Mouse (Mus musculus): ENCODE measurements around the gene Psd. TPM values are rescaled to one million over a fixed set of nuclear protein-coding genes. Genes with fewer than 3 reads are reported as not detected.
A peak's percentile ranks its signal among the peaks of the same experiment; 100 is the strongest.

The Psd gene
- polyA plus RNA-seq, 1 experiment = 292 TPM

GRCm38 (mm10) chr19:46282081-46282849 lies 44.7 kb downstream of the Psd start:
- no peak for TF ChIP-seq CTCF (IDR thresholded peaks at IDR 0.05; ENCODE audit: borderline replicate concordance, extremely low read depth, insufficient read depth, insufficient read length)
- no peak for TF ChIP-seq POLR2A (IDR thresholded peaks at IDR 0.05; ENCODE audit: borderline replicate concordance, extremely low read depth, insufficient read depth, insufficient read length, poor library complexity, severe bottlenecking)
- no peak for DNase-seq (ENCODE audit: low read depth)

GRCm38 (mm10) chr19:46275307-46275706 lies 51.6 kb downstream of the Psd start:
- peak; percentile 6 for DNase-seq (ENCODE audit: low read depth)
- TF ChIP-seq POLR2A (IDR thresholded peaks at IDR 0.05; ENCODE audit: borderline replicate concordance, extremely low read depth, insufficient read depth, insufficient read length, poor library complexity, severe bottlenecking) (no peak), CTCF (IDR thresholded peaks at IDR 0.05; ENCODE audit: borderline replicate concordance, extremely low read depth, insufficient read depth, insufficient read length) (peak; percentile 41; the same call in 1 of the 2 replicates)

GRCm38 (mm10) chr19:46264762-46265161 lies 62.2 kb downstream of the Psd start:
- TF ChIP-seq POLR2A (IDR thresholded peaks at IDR 0.05; ENCODE audit: borderline replicate concordance, extremely low read depth, insufficient read depth, insufficient read length, poor library complexity, severe bottlenecking) = no peak
- TF ChIP-seq CTCF (IDR thresholded peaks at IDR 0.05; ENCODE audit: borderline replicate concordance, extremely low read depth, insufficient read depth, insufficient read length) = no peak
- no peak for DNase-seq (ENCODE audit: low read depth)

Other genes with a start within 250 kb of the Psd start
- not detected in 2 replicates for gene Elovl3, start 195.3 kb downstream of the Psd start, polyA plus RNA-seq (2012; rRNA removed)
- 2.6 and 2.7 TPM in 2 replicates for gene Pitx3, start 178.8 kb downstream of the Psd start, polyA plus RNA-seq (2012; rRNA removed)
- 94.8 and 106 TPM in 2 replicates for gene Gbf1, start 174.6 kb downstream of the Psd start, polyA plus RNA-seq (2012; rRNA removed)
- gene Nfkb2, start 22.8 kb downstream of the Psd start, polyA plus RNA-seq (2012; rRNA removed) = 3.9 and 4.3 TPM in 2 replicates
- 37.1 and 45.9 TPM in 2 replicates for gene Fbxl15, start 1.0 kb upstream of the Psd start, polyA plus RNA-seq (2012; rRNA removed)
- 206 and 246 TPM in 2 replicates for gene Cuedc2, start 11.5 kb upstream of the Psd start, polyA plus RNA-seq (2012; rRNA removed)
- 16.1 and 18.2 TPM in 2 replicates for gene Mfsd13a, start 14.0 kb upstream of the Psd start, polyA plus RNA-seq (2012; rRNA removed)
- gene 2310034G01Rik, start 23.1 kb upstream of the Psd start, polyA plus RNA-seq (2012; rRNA removed) = 2.1 TPM in 2 replicates
- gene Actr1a, start 68.6 kb upstream of the Psd start, polyA plus RNA-seq (2012; rRNA removed) = 224 and 264 TPM in 2 replicates
- gene Sufu, start 69.7 kb upstream of the Psd start, polyA plus RNA-seq (2012; rRNA removed) = 21.8 and 26.0 TPM in 2 replicates
- gene Trim8, start 174.5 kb upstream of the Psd start, polyA plus RNA-seq (2012; rRNA removed) = 35.3 and 63.0 TPM in 2 replicates
- 169 and 180 TPM in 2 replicates for gene Arl3, start 246.0 kb upstream of the Psd start, polyA plus RNA-seq (2012; rRNA removed)
- gene Sfxn2, start 246.2 kb upstream of the Psd start, polyA plus RNA-seq (2012; rRNA removed) = 11.8 and 12.6 TPM in 2 replicates